Mouse (Mus musculus) intestine, embryonic 14.5 days (tissue): ENCODE measurements at regions not wholly inside any gene's neighbourhood (a gene's known extent, or its start where the extent isn't known, plus 50 kb on each side); places are given as distances from the start of the nearest gene placed in this dataset.
A peak's percentile ranks its signal among the peaks of the same experiment; 100 is the strongest.

Experiments
- ATAC-seq: fragments of 200-750 bp; cut with Nextera tagmentation; replicated peaks from 2 replicates; pipeline ENCODE4 v1.8.0; 2017; ENCODE audit warnings: low read depth, moderate number of reproducible peaks, moderate TSS enrichment, moderate library complexity; ENCODE audit not compliant: low FRiP score, low TSS enrichment
- DNase-seq: peaks from one replicate; pipeline ENCODE4 v3.0.0-alpha.2; 2018; ENCODE audit warnings: low spot score
- H3K27ac ChIP-seq: fragments of 300-500 bp; sonication (generic); 2 replicates; pipeline ENCODE4 v1.5.1; 2014; ENCODE audit warnings: low read depth, mild to moderate bottlenecking, control low read depth
- H3K27me3 ChIP-seq: fragments of 300-500 bp; sonication (generic); replicated peaks from 2 replicates; pipeline ENCODE4 v1.6.1; 2014; ENCODE audit warnings: low read length, control low read depth; ENCODE audit not compliant: control insufficient read depth, insufficient read depth
- H3K36me3 ChIP-seq: fragments of 300-500 bp; sonication (generic); 2 replicates; pipeline ENCODE4 v1.6.1; 2014; ENCODE audit warnings: low read length, control low read depth; ENCODE audit not compliant: control insufficient read depth, insufficient read depth
- H3K4me1 ChIP-seq: fragments of 300-500 bp; sonication (generic); replicated peaks from 2 replicates; pipeline ENCODE4 v1.6.1; 2014; ENCODE audit warnings: low read length, control low read depth, mixed read lengths; ENCODE audit not compliant: control insufficient read depth, insufficient read depth
- H3K4me2 ChIP-seq: fragments of 300-500 bp; sonication (generic); 2 replicates; pipeline ENCODE4 v1.6.1; 2014; ENCODE audit warnings: low read length
- H3K4me3 ChIP-seq: fragments of 300-500 bp; sonication (generic); 2 replicates; pipeline ENCODE4 v1.5.1; 2014; ENCODE audit warnings: low read depth, low read length, control low read depth, mixed read lengths
- H3K9ac ChIP-seq: fragments of 300-500 bp; sonication (generic); 2 replicates; pipeline ENCODE4 v1.6.1; 2014; ENCODE audit warnings: mild to moderate bottlenecking, low read length
- H3K9me3 ChIP-seq: fragments of 300-500 bp; sonication (generic); 2 replicates; pipeline ENCODE4 v1.6.1; 2016; ENCODE audit warnings: low read length, control low read depth; ENCODE audit not compliant: control insufficient read depth
- WGBS: fragments of 180-500 bp; shearing (Covaris S2); extraction: QIAGEN DNeasy Blood & Tissue Kit; methylation state at CpG from one replicate; pipeline ENCODE4 v1.1.7; 2014; 5-methylcytosine and 5-hydroxymethylcytosine counted together

DNA sequence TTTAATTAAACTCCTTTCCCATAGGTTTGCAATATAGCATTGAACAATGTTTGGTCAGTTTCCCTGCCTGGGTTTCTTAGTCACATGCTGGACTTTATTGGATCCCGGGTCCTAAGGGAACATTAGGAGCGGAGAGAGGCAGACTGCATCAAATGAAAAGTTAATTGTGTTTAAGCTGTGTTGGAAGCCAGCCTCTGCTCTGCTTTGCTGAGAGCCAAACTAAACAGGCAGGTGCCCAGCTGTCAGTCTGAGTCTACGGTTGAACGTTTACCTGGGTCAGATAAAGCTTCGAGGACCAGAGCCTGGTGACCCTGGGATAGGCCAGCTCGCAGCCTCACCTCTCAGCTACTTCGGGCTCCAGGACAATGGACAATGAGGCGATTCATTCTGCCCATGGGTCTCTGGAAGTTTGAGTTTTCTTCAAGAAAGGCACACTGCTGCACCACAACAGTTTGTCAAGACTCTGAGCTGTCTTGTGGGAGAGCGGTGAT, 143.8 kb downstream of the Ppp4r2 start:
- no peak overlapping the region for H3K4me2 ChIP-seq
- H3K9me3 ChIP-seq = no peaks in the 10 kb centered on the region
- WGBS = 36% methylated on average over 9 of the region's 9 CpGs
- H3K36me3 ChIP-seq = no peaks in the 10 kb centered on the region
- H3K4me3 ChIP-seq = no peak overlapping the region
- no peak for DNase-seq
- no peak overlapping the region for H3K9ac ChIP-seq
- ATAC-seq = no peak
- H3K4me1 ChIP-seq = peaks cover 18% of the 10 kb centered on the region
- H3K27ac ChIP-seq = no peak overlapping the region
- H3K27me3 ChIP-seq = no peaks in the 10 kb centered on the region

DNA sequence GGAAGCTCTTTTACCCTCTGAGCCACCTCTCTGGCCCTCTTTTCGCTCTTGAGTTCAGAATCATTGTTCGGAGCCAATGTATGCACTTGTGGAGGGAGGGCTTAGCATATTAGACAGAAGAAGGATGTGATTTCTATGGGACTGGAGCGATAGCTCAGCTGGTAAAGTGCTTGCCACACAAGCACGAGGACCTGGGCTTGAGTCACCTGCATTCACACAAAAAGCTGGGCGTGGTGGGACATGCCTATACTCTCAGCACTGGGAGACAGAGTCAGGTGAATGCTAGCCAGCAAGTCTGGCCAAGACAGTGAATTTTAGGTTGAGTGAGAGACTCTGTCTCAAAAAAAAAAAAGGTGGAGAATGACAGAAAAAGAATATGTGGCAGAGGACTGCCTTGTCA, 144.7 kb downstream of the Ppp4r2 start:
- Histone ChIP-seq H3K4me3 (no peak overlapping the region), H3K4me1 (peaks cover 18% of the 10 kb centered on the region), H3K9me3 (no peaks in the 10 kb centered on the region), H3K36me3 (no peaks in the 10 kb centered on the region), H3K9ac (no peak overlapping the region), H3K27me3 (no peaks in the 10 kb centered on the region), H3K4me2 (no peak overlapping the region), H3K27ac (no peak overlapping the region)
- no peak for ATAC-seq
- WGBS = 88% methylated on average over 5 of the region's 5 CpGs
- DNase-seq = no peak

DNA sequence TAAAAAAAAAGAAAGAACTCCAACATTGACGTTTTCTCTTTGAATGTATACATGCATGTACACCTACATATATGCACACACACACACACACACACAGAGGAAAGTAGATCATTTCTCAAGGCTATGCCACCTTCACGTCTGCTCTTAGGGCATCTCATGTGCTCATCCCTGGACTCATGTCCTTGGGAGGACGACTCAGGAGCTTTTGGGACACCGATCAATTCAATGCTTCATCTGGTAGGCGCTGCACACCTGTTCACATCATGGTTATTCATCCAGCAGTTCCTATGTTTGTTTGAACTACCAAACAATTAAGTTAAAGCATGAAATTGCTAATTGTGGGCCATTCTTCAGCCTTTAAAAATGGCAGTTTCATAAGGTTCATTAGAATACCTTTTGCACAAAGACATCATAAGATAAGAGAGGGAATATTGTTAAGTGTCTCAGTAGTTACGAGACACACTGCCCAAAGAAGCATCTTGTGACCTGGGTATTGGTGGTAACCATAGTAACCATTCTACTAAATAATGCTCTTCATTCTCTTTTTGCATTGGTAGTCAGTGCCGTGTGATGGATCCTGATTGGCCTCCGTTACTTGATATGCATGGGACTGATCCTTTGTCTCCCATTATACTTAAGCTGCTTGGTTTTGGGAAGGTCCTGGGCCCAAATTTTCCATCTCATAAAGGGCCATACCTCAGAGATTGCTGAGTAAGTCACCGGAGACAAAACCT, 145.5 kb downstream of the Ppp4r2 start:
- WGBS = 91% methylated on average over 9 of the region's 9 CpGs
- Histone ChIP-seq H3K4me2 (no peak overlapping the region), H3K9me3 (no peaks in the 10 kb centered on the region), H3K27ac (no peak overlapping the region), H3K4me3 (no peak overlapping the region), H3K9ac (no peak overlapping the region), H3K27me3 (no peaks in the 10 kb centered on the region), H3K36me3 (no peaks in the 10 kb centered on the region), H3K4me1 (peaks cover 18% of the 10 kb centered on the region)
- ATAC-seq (no peak), DNase-seq (no peak)

DNA sequence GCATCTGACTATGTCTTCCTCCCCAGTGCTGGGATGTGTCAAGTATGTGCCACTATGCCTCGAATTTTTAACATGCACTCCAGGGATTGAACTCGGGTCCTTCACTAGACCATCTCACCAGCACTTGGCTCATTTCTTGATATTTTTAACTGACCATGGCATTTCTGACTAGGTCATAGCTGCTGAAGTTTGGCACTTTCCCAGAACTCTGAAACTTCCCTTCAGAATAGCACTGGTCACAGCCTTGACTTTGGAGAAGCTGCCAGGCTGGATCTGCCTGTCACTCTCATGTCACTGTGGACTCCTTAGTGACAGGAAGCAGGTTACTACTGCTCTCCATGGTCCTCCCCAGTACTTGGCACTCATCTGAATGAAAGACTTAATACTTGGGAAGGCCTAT, 146.7 kb downstream of the Ppp4r2 start:
- H3K9ac ChIP-seq = no peak overlapping the region
- no peaks in the 10 kb centered on the region for H3K27me3 ChIP-seq
- 93% methylated on average over 2 of the region's 2 CpGs for WGBS
- H3K36me3 ChIP-seq = no peaks in the 10 kb centered on the region
- no peak overlapping the region for H3K4me2 ChIP-seq
- DNase-seq (no peak), ATAC-seq (no peak)
- H3K27ac ChIP-seq = no peak overlapping the region
- no peak overlapping the region for H3K4me3 ChIP-seq
- H3K9me3 ChIP-seq = no peaks in the 10 kb centered on the region
- H3K4me1 ChIP-seq = peaks cover 27% of the 10 kb centered on the region

DNA sequence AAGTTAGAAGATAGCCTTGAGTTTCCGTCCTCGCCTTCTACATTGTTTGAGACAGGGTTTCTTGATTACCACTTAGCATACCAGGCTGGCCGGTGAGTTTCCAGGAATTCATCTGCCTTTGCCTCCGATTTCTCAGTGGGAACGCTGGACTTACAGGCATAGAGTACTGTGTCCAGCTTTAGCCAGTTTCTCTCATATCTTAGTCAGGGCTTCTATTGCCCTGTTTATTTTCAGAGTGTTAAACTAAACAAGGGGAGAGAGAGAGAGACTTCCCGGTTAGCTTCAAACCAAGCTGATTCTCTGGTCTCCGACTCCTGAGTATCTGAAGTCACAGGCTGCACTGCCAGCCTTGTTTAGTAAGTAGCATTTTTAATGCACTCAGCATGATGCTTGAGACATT, 151.4 kb downstream of the Ppp4r2 start:
- H3K9me3 ChIP-seq = no peaks in the 10 kb centered on the region
- H3K36me3 ChIP-seq = no peaks in the 10 kb centered on the region
- no peak overlapping the region for H3K9ac ChIP-seq
- H3K4me1 ChIP-seq = peaks cover 11% of the 10 kb centered on the region
- H3K4me2 ChIP-seq = no peak overlapping the region
- H3K27ac ChIP-seq = no peak overlapping the region
- DNase-seq = no peak
- H3K27me3 ChIP-seq = no peaks in the 10 kb centered on the region
- H3K4me3 ChIP-seq = no peak overlapping the region
- no peak for ATAC-seq
- WGBS = 25% methylated on average over 7 of the region's 7 CpGs

DNA sequence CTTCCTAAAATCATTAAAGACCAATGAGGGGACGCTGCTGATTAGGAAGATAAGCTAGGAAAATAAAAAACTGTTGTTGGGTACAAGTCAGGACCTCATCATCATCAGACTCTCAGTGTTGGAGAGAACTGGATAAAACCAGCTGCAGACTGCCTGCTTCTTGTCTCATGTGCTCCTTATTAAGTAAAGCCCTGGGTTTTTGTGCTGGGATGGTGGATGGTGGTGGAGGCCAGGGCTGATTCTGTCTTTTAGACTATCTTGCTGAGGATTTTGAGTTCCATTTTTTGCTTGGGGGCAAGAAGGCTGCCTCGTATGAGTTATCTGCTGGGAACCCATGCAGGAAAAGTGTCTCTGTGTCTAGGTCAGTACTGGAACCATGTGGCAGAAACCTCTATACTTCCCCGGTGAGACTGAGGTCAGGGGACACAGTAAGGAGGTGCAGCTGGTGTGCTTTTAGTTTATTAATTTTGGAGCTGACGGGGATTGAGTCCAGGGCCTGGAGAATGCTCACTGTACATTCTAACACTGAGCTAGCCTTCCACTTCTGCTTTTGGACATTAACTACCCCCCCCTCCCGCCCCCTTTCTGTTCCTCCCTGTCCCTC, 152.0 kb downstream of the Ppp4r2 start:
- H3K36me3 ChIP-seq = no peaks in the 10 kb centered on the region
- H3K4me3 ChIP-seq = no peak overlapping the region
- no peak overlapping the region for H3K4me2 ChIP-seq
- peaks cover 11% of the 10 kb centered on the region for H3K4me1 ChIP-seq
- H3K9ac ChIP-seq = no peak overlapping the region
- ATAC-seq (no peak), DNase-seq (no peak)
- H3K9me3 ChIP-seq = no peaks in the 10 kb centered on the region
- no peaks in the 10 kb centered on the region for H3K27me3 ChIP-seq
- H3K27ac ChIP-seq = no peak overlapping the region
- 48% methylated on average over 5 of the region's 5 CpGs for WGBS

DNA sequence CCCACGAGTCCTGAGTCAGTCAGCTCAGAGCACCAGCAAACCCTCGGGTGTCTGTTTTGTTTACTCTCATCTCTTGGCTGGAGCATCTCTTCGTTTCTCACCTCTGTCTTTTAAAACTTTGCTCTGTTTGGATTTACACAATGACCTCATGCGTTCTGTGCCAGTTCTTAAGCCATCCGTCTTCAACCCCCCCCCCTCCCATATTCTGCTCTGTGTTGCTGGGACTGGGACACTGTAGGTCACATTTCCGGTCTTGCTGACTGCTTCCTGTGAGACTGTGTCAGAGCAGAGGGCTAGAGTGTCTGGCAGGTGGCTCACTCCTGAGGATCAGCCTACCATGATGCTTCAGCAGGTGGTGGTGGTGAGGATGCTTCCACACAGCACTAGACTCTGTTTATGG, 155.1 kb downstream of the Ppp4r2 start:
- DNase-seq (no peak), ATAC-seq (no peak)
- no peaks in the 10 kb centered on the region for H3K9me3 ChIP-seq
- H3K4me2 ChIP-seq = no peak overlapping the region
- H3K36me3 ChIP-seq = no peaks in the 10 kb centered on the region
- peaks cover 11% of the 10 kb centered on the region for H3K4me1 ChIP-seq
- no peaks in the 10 kb centered on the region for H3K27me3 ChIP-seq
- no peak overlapping the region for H3K4me3 ChIP-seq
- whole genome bisulfite sequencing = 20% methylated on average over 6 of the region's 6 CpGs
- no peak overlapping the region for H3K27ac ChIP-seq
- no peak overlapping the region for H3K9ac ChIP-seq

DNA sequence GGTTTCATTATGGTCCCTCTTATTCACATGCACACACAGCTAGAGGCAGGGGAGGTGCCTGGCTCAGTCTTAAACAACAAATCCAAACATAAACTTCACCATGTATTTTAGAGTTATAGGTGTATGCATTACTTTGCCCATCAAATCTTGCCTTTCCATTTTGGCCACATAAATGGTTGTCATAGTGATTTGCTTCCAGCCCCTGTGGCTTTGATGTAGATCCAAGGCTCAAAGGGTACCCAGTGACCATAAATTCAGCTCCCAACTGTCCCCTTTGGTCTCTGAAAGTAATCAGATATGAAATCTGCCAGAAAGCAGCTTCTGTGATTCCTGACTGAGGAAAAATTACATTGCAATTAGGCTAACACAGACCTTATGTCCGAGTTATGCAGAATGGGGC, 160.0 kb downstream of the Ppp4r2 start:
- no peak overlapping the region for H3K27ac ChIP-seq
- no peaks in the 10 kb centered on the region for H3K9me3 ChIP-seq
- H3K36me3 ChIP-seq = no peaks in the 10 kb centered on the region
- no peaks in the 10 kb centered on the region for H3K4me1 ChIP-seq
- no peak overlapping the region for H3K4me3 ChIP-seq
- H3K4me2 ChIP-seq = no peak overlapping the region
- 70% methylated on average over 1 of the region's 1 CpGs for WGBS
- ATAC-seq (no peak), DNase-seq (peak; percentile 13)
- no peaks in the 10 kb centered on the region for H3K27me3 ChIP-seq
- no peak overlapping the region for H3K9ac ChIP-seq
